Mouse (Mus musculus) brain, embryonic 14.5 days (tissue): ENCODE measurements at regions not wholly inside any gene's neighbourhood (a gene's known extent, or its start where the extent isn't known, plus 50 kb on each side); places are given as distances from the start of the nearest gene placed in this dataset.
"Not testable (repeated sequence)": the region's sequence is repeated elsewhere in the genome, so short reads cannot be mapped to it uniquely, and the experiment has no call there.

ENCODE experiments used
- CTCF ChIP-seq: fragments of 200-500 bp; IDR thresholded peaks from 2 replicates; pipeline ENCODE4 v1.5.1; 2012; ENCODE audit warnings: inconsistent platforms, mild to moderate bottlenecking, moderate library complexity, borderline replicate concordance; ENCODE audit not compliant: insufficient read depth, insufficient read length; ENCODE audit errors: extremely low read depth
- POLR2A ChIP-seq: fragments of 200-500 bp; IDR thresholded peaks from 2 replicates; pipeline ENCODE4 v1.6.1; 2012; ENCODE audit warnings: mild to moderate bottlenecking, inconsistent platforms, borderline replicate concordance; ENCODE audit not compliant: poor library complexity, insufficient read depth, insufficient read length, severe bottlenecking; ENCODE audit errors: extremely low read depth

DNA sequence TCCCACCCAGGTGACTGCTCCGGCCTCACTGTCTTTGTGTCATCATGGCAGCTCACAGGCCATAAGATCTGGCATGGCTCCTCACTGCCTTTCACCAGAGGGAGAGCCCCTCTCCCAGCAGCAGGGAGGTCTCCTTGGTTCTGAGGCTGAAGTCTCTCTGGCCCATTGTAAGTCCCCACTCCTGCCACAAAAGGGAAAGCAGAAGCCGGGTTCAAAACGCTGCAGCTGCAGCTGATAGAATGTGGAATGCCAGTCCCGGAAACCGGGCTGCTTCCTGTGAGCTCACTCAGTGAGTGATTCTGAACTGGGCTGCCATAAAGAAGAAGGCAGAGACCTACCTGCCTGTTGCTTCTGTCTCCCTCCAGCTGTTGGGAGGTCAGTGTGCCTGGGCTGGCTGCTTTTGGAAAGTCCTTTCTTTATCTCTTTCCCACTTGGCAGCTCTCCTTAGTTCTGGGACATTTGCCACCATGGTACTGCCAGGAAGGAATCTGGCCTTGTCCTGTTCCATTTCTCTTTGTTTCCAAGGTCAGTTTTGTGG, 72.9 kb upstream of the Fam181b start:
- not testable (repeated sequence) for TF ChIP-seq CTCF, POLR2A
